Mouse (Mus musculus): ENCODE results near the gene Syngr3. TPM values are rescaled to one million over a fixed set of nuclear protein-coding genes. Genes with fewer than 3 reads are reported as not detected.

Gene Syngr3
- polyA plus RNA-seq, 1 experiment = 177 TPM

GRCm38 (mm10) chr17:24650070-24650616 is 39.6 kb downstream of the Syngr3 start, which contains the start of gene Slc9a3r2:
Gene Slc9a3r2 (minus strand): TSS chr17:24650327.
- TF ChIP-seq CTCF (IDR thresholded peaks at IDR 0.05; ENCODE audit: extremely low read depth, insufficient read depth, low read length) = no peak
- TF ChIP-seq POLR2A (IDR thresholded peaks at IDR 0.05; ENCODE audit: extremely low read depth, insufficient read depth, low read length) = no peak
- Histone ChIP-seq H3K4me1 (ENCODE audit: control insufficient read depth, insufficient read depth, low read length) (peaks cover 6% of the 10 kb centered on the region; the same call in 1 of the 2 replicates), H3K27ac (ENCODE audit: insufficient read depth, low read length) (peak within 1 kb of the TSS; percentile 97), H3K4me3 (ENCODE audit: insufficient read depth, low read length) (peak within 1 kb of the TSS; percentile 67)

- TF ChIP-seq POLR2A (IDR thresholded peaks at IDR 0.05; ENCODE audit: extremely low read depth, insufficient read depth, low read length) = no peak
- no peak for TF ChIP-seq CTCF (IDR thresholded peaks at IDR 0.05; ENCODE audit: extremely low read depth, insufficient read depth, low read length)
- H3K4me1 ChIP-seq (ENCODE audit: control insufficient read depth, insufficient read depth, low read length) = peaks cover 6% of the 10 kb centered on the region; the same call in 1 of the 2 replicates
- peak overlapping the region; percentile 67 for H3K4me3 ChIP-seq (ENCODE audit: insufficient read depth, low read length)
- peak overlapping the region; percentile 97 for H3K27ac ChIP-seq (ENCODE audit: insufficient read depth, low read length)
Observed at GRCm38 (mm10) chr17:24649581-24650069, 40.1 kb downstream of the Syngr3 start.

GRCm38 (mm10) chr17:24648731-24649377 is 40.9 kb downstream of the Syngr3 start:
- peaks cover 5% of the 10 kb centered on the region; the same call in 1 of the 2 replicates for H3K4me1 ChIP-seq (ENCODE audit: control insufficient read depth, insufficient read depth, low read length)
- H3K4me3 ChIP-seq (ENCODE audit: insufficient read depth, low read length) = peak overlapping the region; percentile 67
- H3K27ac ChIP-seq (ENCODE audit: insufficient read depth, low read length) = no peak overlapping the region; the same call in 1 of the 2 replicates
- TF ChIP-seq POLR2A (IDR thresholded peaks at IDR 0.05; ENCODE audit: extremely low read depth, insufficient read depth, low read length) (no peak), CTCF (IDR thresholded peaks at IDR 0.05; ENCODE audit: extremely low read depth, insufficient read depth, low read length) (no peak)

GRCm38 (mm10) chr17:24647493-24647892 is 42.3 kb downstream of the Syngr3 start:
- peak overlapping the region; percentile 70; the same call in 1 of the 2 replicates for H3K27ac ChIP-seq (ENCODE audit: insufficient read depth, low read length)
- H3K4me1 ChIP-seq (ENCODE audit: control insufficient read depth, insufficient read depth, low read length) = peaks cover 3% of the 10 kb centered on the region; the same call in 1 of the 2 replicates
- H3K4me3 ChIP-seq (ENCODE audit: insufficient read depth, low read length) = peak overlapping the region; percentile 19; the same call in 1 of the 2 replicates
- TF ChIP-seq POLR2A (IDR thresholded peaks at IDR 0.05; ENCODE audit: extremely low read depth, insufficient read depth, low read length) (no peak), CTCF (IDR thresholded peaks at IDR 0.05; ENCODE audit: extremely low read depth, insufficient read depth, low read length) (no peak)

- TF ChIP-seq CTCF (IDR thresholded peaks at IDR 0.05; ENCODE audit: extremely low read depth, insufficient read depth, low read length) (no peak), POLR2A (IDR thresholded peaks at IDR 0.05; ENCODE audit: extremely low read depth, insufficient read depth, low read length) (no peak)
- Histone ChIP-seq H3K4me3 (ENCODE audit: insufficient read depth, low read length) (no peak overlapping the region), H3K27ac (ENCODE audit: insufficient read depth, low read length) (0 out of 2 replicates have a peak overlapping the region, but pooled peaks have one; percentile 42), H3K4me1 (ENCODE audit: control insufficient read depth, insufficient read depth, low read length) (peaks cover 3% of the 10 kb centered on the region; the same call in 1 of the 2 replicates)
Observed at GRCm38 (mm10) chr17:24646381-24646780, 43.4 kb downstream of the Syngr3 start.

GRCm38 (mm10) chr17:24645916-24646315 is 43.8 kb downstream of the Syngr3 start:
- TF ChIP-seq POLR2A (IDR thresholded peaks at IDR 0.05; ENCODE audit: extremely low read depth, insufficient read depth, low read length) (no peak), CTCF (IDR thresholded peaks at IDR 0.05; ENCODE audit: extremely low read depth, insufficient read depth, low read length) (no peak)
- H3K27ac ChIP-seq (ENCODE audit: insufficient read depth, low read length) = peak overlapping the region; percentile 80
- peaks cover 3% of the 10 kb centered on the region; the same call in 1 of the 2 replicates for H3K4me1 ChIP-seq (ENCODE audit: control insufficient read depth, insufficient read depth, low read length)
- no peak overlapping the region for H3K4me3 ChIP-seq (ENCODE audit: insufficient read depth, low read length)

GRCm38 (mm10) chr17:24644875-24645721 is 44.7 kb downstream of the Syngr3 start:
- Histone ChIP-seq H3K4me3 (ENCODE audit: insufficient read depth, low read length) (no peak overlapping the region), H3K4me1 (ENCODE audit: control insufficient read depth, insufficient read depth, low read length) (peaks cover 2% of the 10 kb centered on the region; the same call in 1 of the 2 replicates), H3K27ac (ENCODE audit: insufficient read depth, low read length) (peak overlapping the region; percentile 86)
- TF ChIP-seq POLR2A (IDR thresholded peaks at IDR 0.05; ENCODE audit: extremely low read depth, insufficient read depth, low read length) (no peak), CTCF (IDR thresholded peaks at IDR 0.05; ENCODE audit: extremely low read depth, insufficient read depth, low read length) (no peak)

- no peak overlapping the region for H3K4me3 ChIP-seq (ENCODE audit: insufficient read depth, low read length)
- TF ChIP-seq POLR2A (IDR thresholded peaks at IDR 0.05; ENCODE audit: extremely low read depth, insufficient read depth, low read length) = no peak
- TF ChIP-seq CTCF (IDR thresholded peaks at IDR 0.05; ENCODE audit: extremely low read depth, insufficient read depth, low read length) = no peak
- H3K27ac ChIP-seq (ENCODE audit: insufficient read depth, low read length) = peak overlapping the region; percentile 86
- H3K4me1 ChIP-seq (ENCODE audit: control insufficient read depth, insufficient read depth, low read length) = no peaks in the 10 kb centered on the region
Observed at GRCm38 (mm10) chr17:24644030-24644715, 45.6 kb downstream of the Syngr3 start.

Data from cortical plate, adult 2 months (tissue).